Mouse (Mus musculus) left cerebral cortex, postnatal 14 days (tissue): ENCODE measurements around the gene Ghr. TPM values are rescaled to one million over a fixed set of nuclear protein-coding genes. Genes with fewer than 3 reads are reported as not detected.

Source experiments
- DNase-seq, 2 experiments: peaks; one replicate each; pipeline ENCODE4 v3.0.0; 2021 to 2022; ENCODE audit warnings: low spot score in 2 of 2, mixed read lengths in 1 of 2
- intact Hi-C: fragments of 180-260 bp; cut with DNase I; formaldehyde crosslinking; loops from one replicate; pipeline ENCODE4 v1.15.1; 2025
- total RNA-seq, 2 experiments: library from RNA; stranded (reverse); gene quantifications; 2 replicates each; pipeline ENCODE4 v1.2.3; 2021

Gene Ghr
- total RNA-seq, 2 experiments from 2014 or later: 12.4 to 12.7 TPM

GRCm38 (mm10) chr15:3269996-3270645, 313.2 kb downstream of the Ghr start:
- intact Hi-C loops: loop anchor here (2.0 kb wide), 1 partner anchor 37 kb away; no protein-coding TSS in a partner anchor
- DNase-seq: peak in 1 of 2 experiments; percentile 25

- intact Hi-C loops: no loop called here
- DNase-seq: no peak
Observed at GRCm38 (mm10) chr15:3269496-3269895, 313.8 kb downstream of the Ghr start.

GRCm38 (mm10) chr15:3268247-3268646, 315.0 kb downstream of the Ghr start, which contains the start of gene Selenop:
Gene Selenop (plus strand): TSS chr15:3268547.
- no peak for DNase-seq
- intact Hi-C loops: no loop called here
